Mouse (Mus musculus) embryonic stem cell, embryonic (primary cell): ENCODE results near the gene Pgpep1l.

ENCODE experiments used
- CTCF ChIA-PET, 4 experiments: fragments of 300-600 bp in 2 of 4; fragments of 350-600 bp in 2 of 4; sonication (Branson Sonifier 250); formaldehyde crosslinking; loops; one replicate each; lab custom pipeline; 2022; ENCODE audit warnings: inconsistent platforms in 2 of 4; lab: Charles Lee
- POLR2A ChIA-PET, 4 experiments: fragments of 300-600 bp in 2 of 4; fragments of 350-600 bp in 2 of 4; sonication (Branson Sonifier 250); formaldehyde crosslinking; loops; one replicate each; lab custom pipeline; 2022; ENCODE audit warnings: antibody characterized with exemption in 4 of 4, inconsistent platforms in 1 of 4; lab: Charles Lee

Pgpep1l gene

GRCm38 (mm10) chr7:68264028-68264453 is at the start of gene Pgpep1l:
TSS of gene Pgpep1l (minus strand) at chr7:68264233.
- ChIA-PET POLR2A (interaction anchor here (0.6 to 17.9 kb wide), 19 partner anchors 9 to 1781 kb away, joined by 3 to 307 read pairs (median 4); partner anchors contain the start of gene Fam169b (in 2 of the 4)), CTCF (interaction anchor here in 3 of 4 experiments (0.6 to 1.9 kb wide), 4 partner anchors 13 to 38 kb away, joined by 3 to 5 read pairs (median 3); no protein-coding TSS in a partner anchor)

GRCm38 (mm10) chr7:68313038-68313782 is 49.2 kb upstream of the Pgpep1l start:
- ChIA-PET CTCF (no interaction called here), POLR2A (interaction anchor here in 1 of 4 experiments (1.1 kb wide), 1 partner anchor 12 kb away, joined by 3 read pairs; no protein-coding TSS in a partner anchor)

GRCm38 (mm10) chr7:68312395-68312794 is 48.4 kb upstream of the Pgpep1l start:
- ChIA-PET POLR2A (no interaction called here), CTCF (no interaction called here)

- ChIA-PET POLR2A (interaction anchor here in 1 of 4 experiments (1.1 kb wide), 1 partner anchor 35 kb away, joined by 3 read pairs; no protein-coding TSS in a partner anchor), CTCF (interaction anchor here in 3 of 4 experiments (0.7 to 1.2 kb wide), 3 partner anchors 9 kb away, joined by 3 read pairs; no protein-coding TSS in a partner anchor)
These were observed 47.4 kb upstream of the Pgpep1l start for GRCm38 (mm10) chr7:68311469-68311868.

GRCm38 (mm10) chr7:68306756-68307155 is 42.7 kb upstream of the Pgpep1l start:
- ChIA-PET POLR2A (interaction anchor here in 2 of 4 experiments (0.6 to 1.1 kb wide), 2 partner anchors 20 to 88 kb away, joined by 3 read pairs; no protein-coding TSS in a partner anchor), CTCF (interaction anchor here in 1 of 4 experiments (0.6 kb wide), 1 partner anchor 155 kb away, joined by 3 read pairs; no protein-coding TSS in a partner anchor)

GRCm38 (mm10) chr7:68305781-68306575 is 41.9 kb upstream of the Pgpep1l start:
- ChIA-PET CTCF (interaction anchor here in 2 of 4 experiments (0.5 to 0.6 kb wide), 2 partner anchors 154 to 440 kb away, joined by 3 read pairs; no protein-coding TSS in a partner anchor), POLR2A (interaction anchor here in 1 of 4 experiments (1.7 kb wide), 1 partner anchor 48 kb away, joined by 3 read pairs; no protein-coding TSS in a partner anchor)

- CTCF ChIA-PET, result interaction anchor here in 2 of 4 experiments (0.6 to 1.2 kb wide), 3 partner anchors 20 to 599 kb away, joined by 3 to 5 read pairs (median 4); partner anchors contain the start of gene Synm (in 1 of the 2)
- POLR2A ChIA-PET, result interaction anchor here in 1 of 4 experiments (0.7 kb wide), 1 partner anchor 44 kb away, joined by 3 read pairs; no protein-coding TSS in a partner anchor
These were observed 39.7 kb upstream of the Pgpep1l start for GRCm38 (mm10) chr7:68303685-68304084.

- ChIA-PET POLR2A (interaction anchor here in 2 of 4 experiments (0.6 to 3.6 kb wide), 12 partner anchors 9 to 456 kb away, joined by 3 to 19 read pairs (median 3); partner anchors contain the start of gene Fam169b (in 1 of the 2)), CTCF (interaction anchor here (0.5 to 3.1 kb wide), 86 partner anchors 8 to 658 kb away, joined by 3 to 30 read pairs (median 3); partner anchors contain the start of genes Igf1r (in 2 of the 4), Synm (in 2 of the 4), Lrrc28 (in 1 of the 4) and Pgpep1l (in 1 of the 4))
These were observed 38.8 kb upstream of the Pgpep1l start for GRCm38 (mm10) chr7:68302586-68303433.

GRCm38 (mm10) chr7:68301160-68301559 is 37.1 kb upstream of the Pgpep1l start:
- POLR2A ChIA-PET, result interaction anchor here in 2 of 4 experiments (0.5 to 3.6 kb wide), 13 partner anchors 13 to 579 kb away, joined by 3 to 19 read pairs (median 3); no protein-coding TSS in a partner anchor
- CTCF ChIA-PET, result interaction anchor here in 3 of 4 experiments (0.5 to 3.1 kb wide), 8 partner anchors 78 to 1094 kb away, joined by 3 to 30 read pairs (median 7); partner anchors contain the start of gene Synm (in 1 of the 3)

GRCm38 (mm10) chr7:68298381-68299076 is 34.5 kb upstream of the Pgpep1l start:
- ChIA-PET POLR2A (interaction anchor here in 1 of 4 experiments (0.6 to 2.3 kb wide), 3 partner anchors 14 to 485 kb away, joined by 3 to 8 read pairs (median 3); no protein-coding TSS in a partner anchor), CTCF (interaction anchor here in 2 of 4 experiments (0.6 kb wide), 2 partner anchors 72 to 78 kb away, joined by 3 to 4 read pairs; no protein-coding TSS in a partner anchor)

- POLR2A ChIA-PET, result interaction anchor here in 2 of 4 experiments (0.6 to 1.4 kb wide), 7 partner anchors 10 to 167 kb away, joined by 3 to 7 read pairs (median 3); no protein-coding TSS in a partner anchor
- CTCF ChIA-PET, result interaction anchor here in 1 of 4 experiments (0.6 kb wide), 1 partner anchor 66 kb away, joined by 3 read pairs; no protein-coding TSS in a partner anchor
These were observed 32.5 kb upstream of the Pgpep1l start for GRCm38 (mm10) chr7:68296487-68296886.

- POLR2A ChIA-PET, result interaction anchor here in 1 of 4 experiments (0.8 to 1.2 kb wide), 2 partner anchors 9 to 54 kb away, joined by 3 to 8 read pairs; no protein-coding TSS in a partner anchor
- CTCF ChIA-PET, result interaction anchor here in 1 of 4 experiments (0.6 to 1.1 kb wide), 2 partner anchors 8 to 334 kb away, joined by 3 to 5 read pairs; no protein-coding TSS in a partner anchor
These were observed 30.2 kb upstream of the Pgpep1l start for GRCm38 (mm10) chr7:68293997-68294789.

GRCm38 (mm10) chr7:68291603-68292002 is 27.6 kb upstream of the Pgpep1l start:
- POLR2A ChIA-PET, result interaction anchor here in 1 of 4 experiments (1.1 kb wide), 1 partner anchor 221 kb away, joined by 4 read pairs; no protein-coding TSS in a partner anchor
- CTCF ChIA-PET, result no interaction called here

GRCm38 (mm10) chr7:68289081-68289480 is 25.0 kb upstream of the Pgpep1l start:
- POLR2A ChIA-PET, result no interaction called here
- CTCF ChIA-PET, result interaction anchor here in 1 of 4 experiments (1.0 kb wide), 1 partner anchor 14 kb away, joined by 3 read pairs; no protein-coding TSS in a partner anchor

- ChIA-PET CTCF (interaction anchor here in 1 of 4 experiments (0.7 to 1.0 kb wide), 2 partner anchors 15 to 1867 kb away, joined by 3 read pairs; no protein-coding TSS in a partner anchor), POLR2A (interaction anchor here in 1 of 4 experiments (1.2 kb wide), 1 partner anchor 12 kb away, joined by 3 read pairs; no protein-coding TSS in a partner anchor)
These were observed 24.0 kb upstream of the Pgpep1l start for GRCm38 (mm10) chr7:68288000-68288399.
